Mouse (Mus musculus): Measurements from ENCODE around the gene Ndufv3.

Gene Ndufv3

GRCm38 (mm10) chr17:31556253-31556652 lies 36.3 kb downstream of the Ndufv3 start:
- DNase-seq (ENCODE audit: low spot score in 2 of 2), result no peak

- DNase-seq (ENCODE audit: low spot score in 2 of 2), result no peak
Observed at GRCm38 (mm10) chr17:31557124-31557880, 37.4 kb downstream of the Ndufv3 start.

- DNase-seq (ENCODE audit: low spot score in 2 of 2), result no peak
Observed at GRCm38 (mm10) chr17:31557947-31558542, 38.1 kb downstream of the Ndufv3 start.

- no peak for DNase-seq (ENCODE audit: low spot score in 2 of 2)
Observed at GRCm38 (mm10) chr17:31559021-31559789, 39.3 kb downstream of the Ndufv3 start.

GRCm38 (mm10) chr17:31563632-31564014 lies 43.7 kb downstream of the Ndufv3 start:
- DNase-seq (ENCODE audit: low spot score in 2 of 2), result peak; percentile 35 to 37

GRCm38 (mm10) chr17:31564015-31564857 lies 44.3 kb downstream of the Ndufv3 start, which contains the start of gene Pknox1:
Pknox1 (plus strand) TSS chr17:31564734.
- DNase-seq (ENCODE audit: low spot score in 2 of 2), result peak; percentile 99

- DNase-seq (ENCODE audit: low spot score in 2 of 2), result no peak
Observed at GRCm38 (mm10) chr17:31564858-31565140, 44.9 kb downstream of the Ndufv3 start.

GRCm38 (mm10) chr17:31565141-31566056 lies 45.5 kb downstream of the Ndufv3 start:
- DNase-seq (ENCODE audit: low spot score in 2 of 2), result peak; percentile 57 to 77

GRCm38 (mm10) chr17:31566276-31566675 lies 46.4 kb downstream of the Ndufv3 start:
- no peak for DNase-seq (ENCODE audit: low spot score in 2 of 2)

GRCm38 (mm10) chr17:31569756-31570155 lies 49.8 kb downstream of the Ndufv3 start:
- DNase-seq (ENCODE audit: low spot score in 2 of 2), result no peak

GRCm38 (mm10) chr17:31570321-31570925 lies 50.5 kb downstream of the Ndufv3 start:
- no peak for DNase-seq (ENCODE audit: low spot score in 2 of 2)

GRCm38 (mm10) chr17:31571689-31572088 lies 51.8 kb downstream of the Ndufv3 start:
- no peak for DNase-seq (ENCODE audit: low spot score in 2 of 2)

- DNase-seq (ENCODE audit: low spot score in 2 of 2), result no peak
Observed at GRCm38 (mm10) chr17:31574662-31575061, 54.7 kb downstream of the Ndufv3 start.

- DNase-seq (ENCODE audit: low spot score in 2 of 2), result no peak
Observed at GRCm38 (mm10) chr17:31576394-31577175, 56.7 kb downstream of the Ndufv3 start.

- DNase-seq (ENCODE audit: low spot score in 2 of 2), result no peak
Observed at GRCm38 (mm10) chr17:31580344-31580743, 60.4 kb downstream of the Ndufv3 start.
